20 mouse cellular contexts compared by ENCODE assay signal in the genomic region with DNA sequence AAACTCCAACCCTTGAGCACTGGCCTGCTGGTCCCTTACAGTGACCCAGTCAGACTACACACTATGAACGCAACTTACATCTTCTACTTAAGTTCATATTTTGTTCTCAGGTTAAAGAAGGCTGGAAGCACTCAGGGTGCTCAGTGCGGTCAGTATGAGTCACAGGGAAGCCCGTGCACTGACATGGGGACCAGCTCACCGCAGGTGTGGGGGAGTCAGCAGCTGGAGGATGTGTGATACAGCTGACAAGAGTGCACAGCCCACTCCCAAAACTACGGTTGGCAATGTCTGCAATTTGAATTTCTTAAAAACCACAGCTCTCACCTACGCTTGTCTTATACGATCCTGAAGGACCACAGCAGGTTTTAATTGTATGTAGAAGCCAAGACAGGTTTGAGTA. TPM values are rescaled to one million over a fixed set of nuclear protein-coding genes. Genes with fewer than 3 reads are reported as not detected.
DNase-seq lines count a peak whose midpoint lies in the region; ATAC-seq and TF ChIP-seq lines count a peak whose summit lies in the region.
"Had no signal": no experiment of that assay in that cellular context is flagged by ENCODE, and none has a peak within 500 bp of the region (broad histone marks: within the 10 kb centered on the region; RNA-seq: fewer than 3 reads in every experiment).

No protein-coding gene starts in this region.

- H3K27me3 ChIP-seq in myocyte (ENCODE audit: control insufficient read depth, insufficient read depth, insufficient read length): no peaks in the 10 kb centered on the region
- H3K27me3 ChIP-seq: embryonic facial prominence, embryonic 12.5 days; forebrain, embryonic 15.5 days; hindbrain, embryonic 13.5 days had no signal

- peak; percentile 26 for ATAC-seq in CD4-positive, CD25-positive, alpha-beta regulatory T cell, adult 4 months
- ATAC-seq: forebrain, embryonic 15.5 days; hindbrain, postnatal 0 days; intestine, embryonic 16.5 days had no signal

- peak; percentile 16 for DNase-seq in thymus, postnatal 4 days
- no peak for DNase-seq in thymus, adult 18-20 months
- no peak for DNase-seq in neural tube, embryonic 10.5 days (ENCODE audit: extremely low spot score, low spot score)
- no peak for DNase-seq in frontal cortex, adult 2 months (ENCODE audit: extremely low spot score in 1 of 2, low spot score in 1 of 2)
- DNase-seq: adrenal gland, adult 8-10 months; cerebellum, adult 11 months; cerebellum, adult 8-10 months; cerebellum, postnatal 25 days; gastrocnemius, postnatal 25 days; heart, adult 11 months; heart, postnatal 10 days had no signal

- no peak overlapping the region for H3K4me3 ChIP-seq in myocyte
- H3K4me3 ChIP-seq: embryonic facial prominence, embryonic 12.5 days; forebrain, embryonic 15.5 days; hindbrain, embryonic 13.5 days had no signal

- no peak for TF ChIP-seq POLR2A in myocyte (IDR thresholded peaks at IDR 0.05; ENCODE audit: insufficient read length, low read depth)

- no peak overlapping the region for H3ac ChIP-seq in myocyte (ENCODE audit: control insufficient read depth, insufficient read length)

- no peaks in the 10 kb centered on the region for H3K79me2 ChIP-seq in myocyte (ENCODE audit: control insufficient read depth, insufficient read depth)

- H3K36me3 ChIP-seq in myocyte (ENCODE audit: control insufficient read depth, insufficient read depth): peaks cover 12% of the 10 kb centered on the region

- H3K4me2 ChIP-seq in myocyte (ENCODE audit: low read depth): no peak overlapping the region
- H3K4me2 ChIP-seq: embryonic facial prominence, embryonic 12.5 days; forebrain, embryonic 15.5 days; hindbrain, embryonic 13.5 days had no signal

TF ChIP-seq in myocyte, 11 proteins besides CTCF, POLR2A, EP300 and RAD21:
- TF ChIP-seq MYOG (IDR thresholded peaks at IDR 0.05; ENCODE audit: control insufficient read depth in 1 of 3, insufficient read depth in 1 of 3, insufficient read length in 2 of 3, low read depth in 2 of 3) (peak in 1 of 3 experiments; percentile 50), TCF3 (IDR thresholded peaks at IDR 0.05; ENCODE audit: insufficient read length, low read depth) (no peak), POLR2AphosphoS2 (IDR thresholded peaks at IDR 0.05; ENCODE audit: insufficient read length, low read depth) (no peak), CEBPB (IDR thresholded peaks at IDR 0.05; ENCODE audit: insufficient read depth, poor library complexity, severe bottlenecking) (no peak), MYOD1 (IDR thresholded peaks at IDR 0.05; ENCODE audit: control insufficient read depth in 1 of 3, insufficient read length in 2 of 3, low read depth in 2 of 3) (peak in 2 of 3 experiments; percentile 24 to 79), REST (IDR thresholded peaks at IDR 0.05; ENCODE audit: insufficient read depth, insufficient read length) (no peak), TCF12 (IDR thresholded peaks at IDR 0.05; ENCODE audit: insufficient read depth, poor library complexity, severe bottlenecking) (no peak), SRF (IDR thresholded peaks at IDR 0.05; ENCODE audit: control insufficient read depth, insufficient read length, low read depth) (no peak), USF1 (IDR thresholded peaks at IDR 0.05; ENCODE audit: low read depth) (no peak)

RNA-seq across cellular contexts. Expression of a gene that starts 30.7 kb away (rescaled TPM):
- 10 to 100 TPM; 37.8 to 38.8 TPM for polyA plus RNA-seq in CD4-positive, CD25-positive, alpha-beta regulatory T cell, adult 4 months (2017; shearing (Covaris generic))
- polyA plus RNA-seq in myocyte (2012; fragmentation: generic; extraction: Trizol): 22.3 TPM
- 36.1 and 36.7 TPM in 2 replicates for polyA plus RNA-seq in frontal cortex, adult 2 months (2012; rRNA removed)

RNA-seq across cellular contexts. Expression of a gene that starts 31.4 kb away (rescaled TPM):
- polyA plus RNA-seq in CD4-positive, CD25-positive, alpha-beta regulatory T cell, adult 4 months (2017; shearing (Covaris generic)): 100 to 1,000 TPM; 159 to 194 TPM
- 58.2 TPM for polyA plus RNA-seq in myocyte (2012; fragmentation: generic; extraction: Trizol)
- polyA plus RNA-seq in frontal cortex, adult 2 months (2012; rRNA removed): 116 and 117 TPM in 2 replicates

RNA-seq across cellular contexts. Expression of a gene that starts 36.1 kb away (rescaled TPM):
- not detected for polyA plus RNA-seq in CD4-positive, CD25-positive, alpha-beta regulatory T cell, adult 4 months (2017; shearing (Covaris generic))
- polyA plus RNA-seq in myocyte (2012; fragmentation: generic; extraction: Trizol): 0.14 TPM
- polyA plus RNA-seq in frontal cortex, adult 2 months (2012; rRNA removed): 6.3 and 7.1 TPM in 2 replicates
- polyA plus RNA-seq: G1E; heart, embryonic 14.5 days had no signal

RNA-seq across cellular contexts. Expression of a gene that starts 42.0 kb away (rescaled TPM):
- polyA plus RNA-seq in CD4-positive, CD25-positive, alpha-beta regulatory T cell, adult 4 months (2017; shearing (Covaris generic)): 1 to 10 TPM; 9.1 to 9.4 TPM
- polyA plus RNA-seq in myocyte (2012; fragmentation: generic; extraction: Trizol): 31.9 TPM
- 33.6 and 38.6 TPM in 2 replicates for polyA plus RNA-seq in frontal cortex, adult 2 months (2012; rRNA removed)
